Mouse (Mus musculus) hindbrain, embryonic 16.5 days (tissue): Measurements from ENCODE around the gene Eln. TPM values are rescaled to one million over a fixed set of nuclear protein-coding genes. Genes with fewer than 3 reads are reported as not detected.

Experiments used
- ATAC-seq: fragments of 200-750 bp; cut with Nextera tagmentation; 2 replicates; pipeline ENCODE4 v1.8.0; 2017; ENCODE audit warnings: moderate TSS enrichment, moderate library complexity
- H3K27ac ChIP-seq: fragments of 300-500 bp; sonication (generic); 2 replicates; pipeline ENCODE4 v1.5.1; 2014; ENCODE audit warnings: low read depth, mild to moderate bottlenecking, control low read depth, low read length, moderate library complexity
- H3K27me3 ChIP-seq: fragments of 300-500 bp; sonication (generic); replicated peaks from 2 replicates; pipeline ENCODE4 v1.6.1; 2014; ENCODE audit warnings: low read length; ENCODE audit not compliant: control insufficient read depth, insufficient read depth
- H3K36me3 ChIP-seq: fragments of 300-500 bp; sonication (generic); 2 replicates; pipeline ENCODE4 v1.6.1; 2014; ENCODE audit warnings: mild to moderate bottlenecking, low read length, moderate library complexity, mixed read lengths; ENCODE audit not compliant: control insufficient read depth, insufficient read depth
- H3K4me1 ChIP-seq: fragments of 300-500 bp; sonication (generic); 2 replicates; pipeline ENCODE4 v1.6.1; 2014; ENCODE audit warnings: low read depth, low read length; ENCODE audit not compliant: control insufficient read depth, insufficient read depth
- H3K4me2 ChIP-seq: fragments of 300-500 bp; sonication (generic); 2 replicates; pipeline ENCODE4 v1.6.1; 2014; ENCODE audit warnings: mild to moderate bottlenecking, low read length, control low read depth, moderate library complexity
- H3K4me3 ChIP-seq: fragments of 300-500 bp; sonication (generic); 2 replicates; pipeline ENCODE4 v1.5.1; 2014; ENCODE audit warnings: mild to moderate bottlenecking, low read length, control low read depth, moderate library complexity
- H3K9ac ChIP-seq: fragments of 300-500 bp; sonication (generic); 2 replicates; pipeline ENCODE4 v1.6.1; 2014; ENCODE audit warnings: low read depth, mild to moderate bottlenecking, control low read depth, low read length, moderate library complexity
- H3K9me3 ChIP-seq: fragments of 300-500 bp; sonication (generic); 2 replicates; pipeline ENCODE4 v1.6.1; 2014; ENCODE audit warnings: mild to moderate bottlenecking, low read length, moderate library complexity; ENCODE audit not compliant: control insufficient read depth
- WGBS: fragments of 180-500 bp; shearing (Covaris S2); extraction: QIAGEN DNeasy Blood & Tissue Kit; methylation state at CpG from one replicate; pipeline ENCODE4 v1.1.7; 2014; 5-methylcytosine and 5-hydroxymethylcytosine counted together
- polyA plus RNA-seq: library from polyadenylated mRNA; unstranded; fragments of >200 nt; fragmentation: Nextera tagmentation; extraction: Ambion mirVana; gene quantifications from 2 replicates; pipeline ENCODE4 v1.2.1, GENCODE M21; 2015

The Eln gene
- polyA plus RNA-seq, 1 experiment from 2014 or later: 25.1 TPM

DNA sequence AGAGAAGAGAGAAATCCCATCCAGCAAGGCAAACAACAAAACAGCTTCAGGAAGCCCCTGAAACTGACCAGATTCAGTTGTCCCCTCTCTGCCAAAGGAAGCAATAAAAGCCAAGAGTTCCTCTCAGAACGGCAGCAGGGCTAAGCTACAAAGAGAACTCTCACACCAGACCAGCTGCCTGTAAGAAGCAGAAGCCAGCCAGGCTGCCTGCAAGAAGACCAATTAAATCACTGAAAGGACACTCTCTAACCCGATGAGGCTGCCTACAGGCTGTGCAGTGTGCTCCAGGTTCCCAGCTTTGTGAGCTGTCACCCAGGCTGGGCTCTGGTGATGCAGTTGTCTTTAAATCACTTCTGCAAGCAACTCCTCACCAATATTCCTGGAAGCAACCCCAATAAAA, 63.3 kb downstream of the Eln start:
- no peak overlapping the region for H3K4me2 ChIP-seq
- H3K27ac ChIP-seq: no peak overlapping the region
- no peaks in the 10 kb centered on the region for H3K9me3 ChIP-seq
- H3K27me3 ChIP-seq: no peaks in the 10 kb centered on the region
- H3K4me3 ChIP-seq: no peak overlapping the region
- peaks cover 2% of the 10 kb centered on the region; the same call in 1 of the 2 replicates for H3K36me3 ChIP-seq
- no peak overlapping the region for H3K9ac ChIP-seq
- WGBS: 69% methylated on average over 2 of the region's 2 CpGs
- no peak for ATAC-seq
- peaks cover 10% of the 10 kb centered on the region for H3K4me1 ChIP-seq

DNA sequence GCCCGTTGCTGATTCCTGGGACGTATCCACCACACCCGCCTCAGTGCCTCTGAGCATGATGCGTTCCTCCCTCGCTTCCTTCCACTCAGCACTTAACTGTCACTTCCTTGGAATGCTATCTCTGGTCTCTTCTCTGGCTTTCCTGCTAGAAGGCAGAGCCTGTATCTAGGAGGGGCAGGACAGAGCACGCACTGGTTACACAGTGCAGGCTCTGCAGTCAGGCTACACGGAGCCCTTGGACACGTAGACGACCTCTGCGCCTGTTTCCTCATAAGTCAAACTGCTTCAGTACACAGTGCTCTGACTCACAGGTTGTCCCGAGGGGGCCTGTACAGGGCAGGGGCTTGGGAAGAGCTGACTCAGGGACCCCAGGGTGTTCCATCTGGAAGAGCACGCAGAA, 66.9 kb downstream of the Eln start:
- Histone ChIP-seq H3K36me3 (peaks cover 2% of the 10 kb centered on the region; the same call in 1 of the 2 replicates), H3K9ac (no peak overlapping the region), H3K27me3 (no peaks in the 10 kb centered on the region), H3K27ac (no peak overlapping the region), H3K4me1 (peaks cover 18% of the 10 kb centered on the region), H3K4me3 (no peak overlapping the region), H3K9me3 (no peaks in the 10 kb centered on the region), H3K4me2 (no peak overlapping the region)
- WGBS: 86% methylated on average over 12 of the region's 12 CpGs
- ATAC-seq: no peak

DNA sequence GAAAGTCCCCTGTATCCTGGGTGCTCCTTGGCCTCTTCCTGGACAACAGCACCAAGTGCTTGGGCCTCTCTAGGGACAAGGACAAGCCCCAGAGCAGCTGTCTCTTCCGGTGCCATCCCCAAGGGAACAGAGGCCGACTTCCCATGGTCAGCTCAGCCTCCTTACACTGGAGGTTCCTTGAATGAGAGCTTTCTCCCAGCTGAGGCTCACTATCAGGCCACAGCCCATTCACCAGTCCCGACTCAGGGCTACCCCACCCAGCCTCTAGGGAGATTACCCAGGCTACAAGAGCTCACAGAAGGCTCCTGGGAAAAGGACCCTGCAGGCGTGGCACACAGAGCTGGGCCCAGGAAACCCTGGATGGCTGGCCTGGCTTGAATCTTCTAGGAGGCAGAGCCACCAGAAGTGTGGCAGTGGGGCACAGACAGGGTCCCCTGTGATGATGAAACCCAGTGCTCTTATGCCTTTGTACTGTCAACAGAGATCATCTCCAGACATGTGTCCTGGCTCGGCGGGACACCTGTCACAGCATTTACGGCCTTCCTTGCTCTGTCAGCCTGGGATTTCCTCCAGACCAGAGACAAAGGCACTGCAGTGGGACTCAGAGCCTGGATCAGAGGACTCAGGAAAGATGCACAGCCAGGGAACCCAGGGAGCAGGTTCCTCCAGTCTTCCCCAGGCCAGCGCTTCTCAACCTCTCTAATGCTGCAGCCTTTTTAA, 68.1 kb downstream of the Eln start:
- H3K27ac ChIP-seq: no peak overlapping the region
- no peak overlapping the region for H3K4me3 ChIP-seq
- no peak overlapping the region for H3K4me2 ChIP-seq
- no peaks in the 10 kb centered on the region for H3K27me3 ChIP-seq
- no peaks in the 10 kb centered on the region for H3K9me3 ChIP-seq
- H3K4me1 ChIP-seq: peaks cover 18% of the 10 kb centered on the region
- H3K9ac ChIP-seq: no peak overlapping the region
- no peaks in the 10 kb centered on the region; the same call in 1 of the 2 replicates for H3K36me3 ChIP-seq
- 71% methylated on average over 8 of the region's 8 CpGs for WGBS
- no peak for ATAC-seq

DNA sequence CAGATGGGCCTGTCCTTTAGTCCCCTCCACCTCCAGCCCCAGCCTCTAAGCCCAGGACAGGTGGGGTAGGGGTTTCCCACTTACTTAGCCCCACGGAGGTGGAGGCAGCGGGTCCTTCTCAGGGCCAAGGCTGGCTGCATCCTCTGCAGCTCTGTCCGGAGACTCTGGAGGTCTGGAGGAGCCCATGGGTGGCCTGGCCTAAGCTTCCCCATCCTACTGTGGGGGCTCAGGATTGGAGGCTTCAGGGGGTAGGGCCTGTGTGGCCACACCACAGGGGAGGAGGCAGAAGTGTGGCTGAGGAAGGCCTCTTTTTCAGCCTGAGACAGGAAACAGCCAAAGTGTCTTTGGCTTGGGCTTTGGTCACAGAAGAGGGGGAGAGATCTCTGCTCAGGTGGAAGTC, 69.1 kb downstream of the Eln start:
- peaks cover 18% of the 10 kb centered on the region for H3K4me1 ChIP-seq
- no peak overlapping the region for H3K4me3 ChIP-seq
- ATAC-seq: no peak
- H3K9ac ChIP-seq: no peak overlapping the region; the same call in 1 of the 2 replicates
- WGBS: 92% methylated on average over 3 of the region's 3 CpGs
- no peaks in the 10 kb centered on the region for H3K27me3 ChIP-seq
- no peaks in the 10 kb centered on the region; the same call in 1 of the 2 replicates for H3K36me3 ChIP-seq
- no peak overlapping the region for H3K4me2 ChIP-seq
- H3K9me3 ChIP-seq: no peaks in the 10 kb centered on the region
- no peak overlapping the region for H3K27ac ChIP-seq

DNA sequence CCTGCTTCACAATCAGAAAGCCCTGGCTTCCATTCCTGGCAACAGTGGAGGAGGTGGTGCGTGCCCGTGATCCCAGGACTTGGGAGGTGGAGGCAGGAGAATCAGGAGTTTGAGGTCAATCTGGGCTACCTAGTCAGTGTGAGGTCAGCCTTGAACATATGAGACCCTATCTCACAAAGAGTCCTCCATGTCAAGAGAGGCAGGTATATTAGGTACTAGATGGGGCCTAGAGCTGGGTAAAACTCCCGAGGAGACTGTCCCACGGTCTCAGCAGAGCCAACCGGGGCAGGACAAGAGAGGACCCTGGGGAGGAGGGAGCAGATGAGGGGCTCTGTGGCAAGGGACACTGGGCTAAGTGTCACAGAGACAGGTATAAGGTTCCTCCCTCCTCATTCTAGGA, 69.6 kb downstream of the Eln start:
- ATAC-seq: no peak

DNA sequence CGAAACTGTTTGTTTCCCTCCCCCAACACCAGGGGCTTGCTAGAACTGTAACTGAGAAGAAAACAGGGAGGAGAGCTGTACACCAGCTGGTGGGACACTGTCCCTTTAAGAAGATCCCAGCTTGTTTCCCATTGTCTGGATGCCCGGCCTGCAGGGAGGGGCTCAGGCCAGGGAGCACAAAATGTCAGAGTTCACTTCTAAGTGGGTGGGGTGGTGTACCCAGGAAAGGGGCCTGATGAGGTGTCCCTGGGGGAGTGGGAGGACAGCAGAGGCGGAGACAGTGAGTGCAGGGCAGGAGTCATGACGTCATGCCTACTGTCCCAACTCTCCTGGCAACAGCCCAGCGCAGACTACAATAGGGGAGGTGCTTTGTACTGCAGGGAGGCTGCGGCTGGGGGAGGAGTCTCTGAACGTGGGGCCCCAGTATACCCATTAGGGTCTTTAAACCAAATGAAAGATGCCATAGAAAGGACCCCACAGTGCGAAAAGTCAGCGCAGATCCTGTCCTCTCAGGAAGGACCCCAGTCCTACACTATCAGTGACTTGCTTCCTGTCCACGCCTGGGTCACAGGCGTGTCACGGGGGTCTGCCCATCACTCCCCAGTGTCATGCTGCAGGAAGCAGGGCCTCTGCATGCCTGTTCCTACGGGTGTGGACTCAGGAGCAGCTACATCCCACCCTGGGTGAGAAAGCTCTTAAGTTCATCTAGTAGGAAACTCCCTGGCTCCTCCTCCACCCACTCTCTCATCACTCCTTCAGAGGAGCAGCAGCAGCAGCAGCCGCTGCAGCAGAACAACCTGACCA, 71.0 kb downstream of the Eln start:
- peak overlapping the region; percentile 71 for H3K27ac ChIP-seq
- peaks cover 18% of the 10 kb centered on the region for H3K4me1 ChIP-seq
- no peaks in the 10 kb centered on the region for H3K9me3 ChIP-seq
- peak overlapping the region; percentile 33 for H3K4me3 ChIP-seq
- H3K27me3 ChIP-seq: no peaks in the 10 kb centered on the region
- ATAC-seq: peak; percentile 71
- H3K9ac ChIP-seq: peak overlapping the region; percentile 63
- WGBS: 2% methylated on average over 14 of the region's 14 CpGs
- 0 out of 2 replicates have a peak, but pooled peaks cover 2% of the 10 kb centered on the region for H3K36me3 ChIP-seq
- H3K4me2 ChIP-seq: peak overlapping the region; percentile 61

More for the DNA sequence above, 69.6 kb downstream of the Eln start:
- H3K9me3 ChIP-seq: no peaks in the 10 kb centered on the region
- 0 out of 2 replicates have a peak, but pooled peaks cover 2% of the 10 kb centered on the region for H3K36me3 ChIP-seq
- 91% methylated on average over 5 of the region's 5 CpGs for WGBS
- no peak overlapping the region for H3K4me2 ChIP-seq
- no peaks in the 10 kb centered on the region for H3K27me3 ChIP-seq
- no peak overlapping the region for H3K4me3 ChIP-seq
- peaks cover 18% of the 10 kb centered on the region for H3K4me1 ChIP-seq
- H3K9ac ChIP-seq: no peak overlapping the region
- no peak overlapping the region for H3K27ac ChIP-seq

DNA sequence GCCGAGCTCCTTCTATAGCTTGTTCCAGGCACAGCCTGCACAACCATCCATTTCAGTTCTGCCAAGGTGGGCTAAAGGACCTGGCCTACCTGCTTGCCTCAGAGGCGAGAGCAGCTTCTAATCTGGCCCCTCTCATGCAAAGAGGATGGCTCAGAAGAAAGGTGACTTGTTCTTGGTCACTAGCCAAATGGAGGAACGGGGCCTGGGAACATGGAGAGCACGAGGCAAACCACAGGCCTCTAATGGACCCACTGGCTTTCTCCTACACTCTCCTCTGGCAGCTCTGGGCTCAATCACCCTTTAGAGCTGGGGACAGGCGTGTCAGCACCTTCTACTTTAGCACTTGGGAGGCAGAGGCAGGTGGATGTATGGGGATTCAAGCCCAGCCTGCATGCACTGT, 72.1 kb downstream of the Eln start:
- whole genome bisulfite sequencing: 62% methylated on average over 5 of the region's 5 CpGs
- Histone ChIP-seq H3K27ac (no peak overlapping the region), H3K4me2 (no peak overlapping the region), H3K9me3 (no peaks in the 10 kb centered on the region), H3K4me1 (peaks cover 18% of the 10 kb centered on the region), H3K4me3 (no peak overlapping the region), H3K36me3 (peaks cover 5% of the 10 kb centered on the region; the same call in 1 of the 2 replicates), H3K27me3 (no peaks in the 10 kb centered on the region), H3K9ac (no peak overlapping the region)
- no peak for ATAC-seq

DNA sequence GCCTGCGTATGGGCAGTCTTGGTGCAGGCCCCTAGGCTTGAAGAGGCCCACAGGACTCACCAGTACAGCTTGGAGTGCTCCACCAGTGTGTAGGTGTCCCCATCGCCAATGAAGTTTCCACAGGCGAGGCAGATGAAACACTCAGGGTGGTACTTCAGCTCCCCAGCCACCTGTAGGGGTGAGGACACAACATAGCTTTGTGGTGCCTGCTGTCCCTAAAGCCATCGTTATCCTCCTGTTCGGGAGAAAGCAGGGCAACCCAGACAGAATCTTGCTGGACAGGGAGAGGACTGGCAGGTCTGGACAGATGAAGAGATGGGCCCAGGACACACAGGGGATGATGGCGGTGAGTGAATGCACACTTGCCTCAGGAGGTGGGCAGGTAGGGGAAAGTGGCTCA, 74.5 kb downstream of the Eln start:
- no peak overlapping the region for H3K4me3 ChIP-seq
- WGBS: 94% methylated on average over 6 of the region's 6 CpGs
- H3K27me3 ChIP-seq: no peaks in the 10 kb centered on the region
- H3K9me3 ChIP-seq: no peaks in the 10 kb centered on the region
- H3K4me2 ChIP-seq: no peak overlapping the region
- peaks cover 18% of the 10 kb centered on the region for H3K4me1 ChIP-seq
- H3K27ac ChIP-seq: no peak overlapping the region
- H3K9ac ChIP-seq: no peak overlapping the region
- no peak for ATAC-seq
- H3K36me3 ChIP-seq: peaks cover 14% of the 10 kb centered on the region; the same call in 1 of the 2 replicates

DNA sequence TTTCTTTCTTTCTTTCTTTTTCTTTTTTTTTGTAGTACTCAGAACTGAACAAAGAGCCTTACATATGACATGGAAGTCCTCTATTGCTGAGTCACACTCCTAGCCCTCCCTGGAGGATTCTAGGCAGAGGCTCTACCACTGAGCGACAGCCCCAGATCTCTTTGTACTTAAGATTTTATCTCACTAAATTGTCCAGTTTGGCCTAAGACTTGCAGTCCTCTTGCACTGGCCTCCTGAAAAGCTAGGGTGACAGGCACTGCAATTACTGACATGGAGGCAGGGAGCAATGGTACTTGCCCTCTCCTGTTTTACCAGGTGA, 75.0 kb downstream of the Eln start:
- WGBS: 47% methylated on average over 1 of the region's 1 CpGs
- no peak overlapping the region for H3K27ac ChIP-seq
- no peak overlapping the region for H3K9ac ChIP-seq

More for the DNA sequence above, 75.0 kb downstream of the Eln start:
- Histone ChIP-seq H3K36me3 (peaks cover 14% of the 10 kb centered on the region), H3K27me3 (no peaks in the 10 kb centered on the region), H3K4me2 (no peak overlapping the region), H3K9me3 (no peaks in the 10 kb centered on the region), H3K4me1 (peaks cover 18% of the 10 kb centered on the region), H3K4me3 (no peak overlapping the region)
- no peak for ATAC-seq
